Mouse (Mus musculus) kidney, postnatal 4 days (tissue): ENCODE measurements around the gene Gm21748.
"Not testable (repeated sequence)": the region's sequence is repeated elsewhere in the genome, so short reads cannot be mapped to it uniquely, and the experiment has no call there.

Source experiments
- DNase-seq, 2 experiments: peaks; one replicate each; pipeline ENCODE4 v3.0.0; 2021; ENCODE audit warnings: mixed read lengths in 2 of 2

Gene Gm21748

GRCm38 (mm10) chrY:90839077-90839476 is at the start of gene Gm21748:
TSS of gene Gm21748 (minus strand) at chrY:90839177.
- DNase-seq, result not testable (repeated sequence)
